Mouse (Mus musculus) testis, adult 2 months (tissue): Measurements from ENCODE around the gene Cubn. TPM values are rescaled to one million over a fixed set of nuclear protein-coding genes. Genes with fewer than 3 reads are reported as not detected.

ENCODE experiments used
- H3K27ac ChIP-seq: fragments of 200-500 bp; 2 replicates; pipeline ENCODE4 v1.5.1; 2012; ENCODE audit warnings: low read depth, low read length; ENCODE audit not compliant: control insufficient read depth, insufficient read depth
- H3K27me3 ChIP-seq: fragments of 200-500 bp; 2 replicates; pipeline ENCODE4 v1.6.1; 2012; ENCODE audit warnings: mild to moderate bottlenecking, low read length, moderate library complexity; ENCODE audit not compliant: control insufficient read depth, insufficient read depth
- H3K36me3 ChIP-seq: fragments of 200-500 bp; 2 replicates; pipeline ENCODE4 v1.6.1; 2012; ENCODE audit warnings: mild to moderate bottlenecking, low read length; ENCODE audit not compliant: control insufficient read depth, insufficient read depth
- H3K4me1 ChIP-seq: fragments of 200-500 bp; 2 replicates; pipeline ENCODE4 v1.6.1; 2012; ENCODE audit warnings: low read length; ENCODE audit not compliant: control insufficient read depth, insufficient read depth
- H3K4me3 ChIP-seq: fragments of 200-500 bp; 2 replicates; pipeline ENCODE4 v1.5.1; 2012; ENCODE audit warnings: low read depth, mild to moderate bottlenecking, low read length, moderate library complexity, mixed read lengths; ENCODE audit not compliant: control insufficient read depth
- CTCF ChIP-seq: fragments of 200-500 bp; IDR thresholded peaks from 2 replicates; pipeline ENCODE4 v1.5.1; 2012; ENCODE audit warnings: low read depth, mild to moderate bottlenecking, inconsistent platforms, low read length, moderate library complexity; ENCODE audit not compliant: control insufficient read depth, insufficient read depth, insufficient replicate concordance
- POLR2A ChIP-seq: fragments of 200-500 bp; IDR thresholded peaks from 2 replicates; pipeline ENCODE4 v1.6.1; 2012; ENCODE audit warnings: low read depth, mild to moderate bottlenecking, inconsistent platforms, low read length, moderate library complexity; ENCODE audit not compliant: control insufficient read depth
- polyA plus RNA-seq: library from polyadenylated mRNA; depleted of rRNA; stranded (reverse); fragments of >200 nt; gene quantifications from 2 replicates; pipeline ENCODE4 v1.2.3, GENCODE M21; 2012

Gene Cubn
- polyA plus RNA-seq, 1 experiment = 0.96 TPM

DNA sequence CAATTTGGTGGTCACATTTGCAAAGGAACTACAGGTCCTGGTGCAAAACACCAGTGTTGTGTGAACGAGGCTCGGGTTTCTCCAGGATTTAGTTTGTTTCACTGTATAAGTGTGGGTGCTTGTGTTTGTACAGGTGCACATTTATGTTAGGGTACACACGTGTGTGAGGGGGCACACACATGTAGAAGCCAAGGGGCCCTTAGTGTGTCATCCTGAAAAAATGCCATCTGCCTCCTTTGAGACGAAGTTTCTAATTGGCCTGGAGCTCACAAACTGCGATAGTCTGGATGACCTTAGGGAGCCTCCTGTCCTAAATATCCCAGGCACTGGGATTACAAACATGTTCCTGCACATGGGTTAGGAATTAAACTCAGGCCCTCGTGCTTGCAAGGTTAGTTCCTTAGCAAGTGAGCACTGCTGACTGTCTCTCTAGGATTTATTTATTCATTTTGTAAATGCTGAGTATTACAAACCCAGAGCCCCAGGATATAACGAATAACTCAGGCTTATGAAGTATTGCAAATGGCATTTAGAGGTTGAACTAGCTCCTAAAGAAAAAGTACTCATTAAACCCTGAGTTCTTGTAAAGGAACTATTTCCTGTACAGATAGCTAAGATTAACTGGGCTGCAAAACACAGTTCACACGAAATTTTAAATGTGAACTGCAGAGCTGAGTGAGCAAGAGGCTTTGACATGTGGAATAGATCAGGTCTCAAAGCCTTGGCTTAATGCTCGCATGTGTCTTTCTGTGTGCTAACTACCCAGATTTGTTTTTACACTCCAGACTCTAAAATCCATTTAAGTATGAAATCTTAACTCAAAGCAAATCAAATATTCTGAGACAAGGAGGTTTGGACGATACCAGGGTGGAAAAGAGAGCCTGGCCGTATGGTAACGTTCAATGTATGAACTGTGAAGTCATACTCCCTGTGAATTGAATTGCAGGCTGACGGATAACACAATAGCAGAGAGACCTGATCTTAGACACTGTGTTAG is 39.8 kb downstream of the Cubn start:
- TF ChIP-seq POLR2A = no peak
- TF ChIP-seq CTCF = no peak
- no peak overlapping the region for H3K27ac ChIP-seq

GRCm38 (mm10) chr2:13450895-13451294 is 40.7 kb downstream of the Cubn start:
- no peak overlapping the region for H3K4me3 ChIP-seq
- no peaks in the 10 kb centered on the region for H3K4me1 ChIP-seq
- H3K36me3 ChIP-seq = no peaks in the 10 kb centered on the region
- no peaks in the 10 kb centered on the region for H3K27me3 ChIP-seq
- no peak overlapping the region for H3K27ac ChIP-seq
- TF ChIP-seq POLR2A (no peak), CTCF (no peak)

More for the DNA sequence above, 39.8 kb downstream of the Cubn start:
- Histone ChIP-seq H3K27me3 (no peaks in the 10 kb centered on the region), H3K36me3 (no peaks in the 10 kb centered on the region), H3K4me3 (no peak overlapping the region), H3K4me1 (no peaks in the 10 kb centered on the region)

- H3K36me3 ChIP-seq = no peaks in the 10 kb centered on the region
- TF ChIP-seq CTCF (no peak), POLR2A (no peak)
- no peaks in the 10 kb centered on the region for H3K4me1 ChIP-seq
- no peak overlapping the region for H3K4me3 ChIP-seq
- H3K27ac ChIP-seq = no peak overlapping the region
- no peaks in the 10 kb centered on the region for H3K27me3 ChIP-seq
These were observed 41.1 kb downstream of the Cubn start for GRCm38 (mm10) chr2:13450470-13450869.

- Histone ChIP-seq H3K4me1 (no peaks in the 10 kb centered on the region), H3K27ac (no peak overlapping the region), H3K27me3 (no peaks in the 10 kb centered on the region), H3K4me3 (no peak overlapping the region), H3K36me3 (no peaks in the 10 kb centered on the region)
- TF ChIP-seq CTCF (no peak), POLR2A (no peak)
These were observed 46.5 kb downstream of the Cubn start for GRCm38 (mm10) chr2:13445156-13445555.

GRCm38 (mm10) chr2:13438983-13439382 is 52.6 kb downstream of the Cubn start:
- Histone ChIP-seq H3K36me3 (no peaks in the 10 kb centered on the region), H3K27ac (no peak overlapping the region), H3K4me3 (no peak overlapping the region), H3K27me3 (no peaks in the 10 kb centered on the region), H3K4me1 (no peaks in the 10 kb centered on the region)
- TF ChIP-seq CTCF (no peak), POLR2A (no peak)

DNA sequence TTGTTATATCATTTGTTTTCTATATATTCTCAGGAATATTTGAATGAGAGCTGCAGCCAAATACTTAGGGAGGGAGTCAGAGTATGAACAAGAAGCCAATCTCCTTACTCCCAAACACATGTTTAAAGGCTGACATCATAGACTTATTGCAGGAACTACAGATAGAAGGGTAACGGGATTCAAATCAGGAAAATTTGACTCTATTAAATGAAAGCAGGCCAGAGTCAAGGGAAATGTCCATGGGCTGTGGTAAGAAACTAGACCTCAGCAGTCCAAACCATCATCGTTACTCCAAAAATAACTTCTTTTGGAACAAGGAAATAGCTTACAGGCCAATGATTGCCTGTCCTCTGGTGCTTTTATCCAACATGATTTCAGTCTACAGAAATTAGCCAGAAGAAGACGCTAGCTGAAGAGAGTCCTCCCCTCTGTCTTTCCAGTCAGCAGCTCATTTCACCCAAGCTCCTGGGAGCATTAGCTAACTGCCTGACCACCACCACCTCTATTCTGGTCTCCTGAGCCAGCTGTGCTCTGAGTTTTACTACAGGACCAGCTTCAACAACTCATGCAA is 53.3 kb downstream of the Cubn start:
- Histone ChIP-seq H3K27ac (no peak overlapping the region), H3K4me3 (no peak overlapping the region), H3K27me3 (no peaks in the 10 kb centered on the region), H3K36me3 (no peaks in the 10 kb centered on the region), H3K4me1 (no peaks in the 10 kb centered on the region)
- TF ChIP-seq POLR2A (no peak), CTCF (no peak)

DNA sequence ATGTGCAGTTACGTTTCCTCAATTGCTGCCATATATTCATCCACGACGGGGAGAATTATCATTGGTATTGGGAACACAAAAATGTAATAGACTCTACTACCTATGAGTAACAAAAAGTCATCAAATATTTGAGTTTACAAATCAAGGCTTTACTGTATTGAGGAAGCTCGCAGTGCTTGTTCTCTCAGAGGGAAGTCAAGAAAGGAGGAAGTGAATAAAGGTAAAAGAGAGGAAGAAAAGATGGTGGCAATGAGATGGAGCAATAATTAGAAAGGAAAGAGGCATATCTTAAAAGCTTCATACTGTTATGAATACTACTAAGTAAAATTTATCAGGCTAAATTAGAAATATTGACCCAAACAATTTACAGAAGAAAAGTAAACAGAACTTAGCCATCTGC is 59.6 kb downstream of the Cubn start:
- H3K27me3 ChIP-seq = no peaks in the 10 kb centered on the region
- no peak overlapping the region for H3K27ac ChIP-seq
- no peaks in the 10 kb centered on the region for H3K4me1 ChIP-seq
- H3K4me3 ChIP-seq = no peak overlapping the region
- no peak for TF ChIP-seq POLR2A
- no peaks in the 10 kb centered on the region for H3K36me3 ChIP-seq
